Mouse (Mus musculus) neural tube, embryonic 11.5 days (tissue): ENCODE measurements around the gene Tbc1d22a. TPM values are rescaled to one million over a fixed set of nuclear protein-coding genes. Genes with fewer than 3 reads are reported as not detected.

Experiments
- ATAC-seq: fragments of 200-750 bp; cut with Nextera tagmentation; 2 replicates; pipeline ENCODE4 v1.8.0; 2017; ENCODE audit warnings: moderate number of reproducible peaks, mild to moderate bottlenecking, moderate TSS enrichment, moderate library complexity; ENCODE audit not compliant: insufficient read depth, low FRiP score, low TSS enrichment
- DNase-seq: peaks from one replicate; pipeline ENCODE4 v3.0.0-alpha.2; 2015; ENCODE audit warnings: low spot score
- H3K27ac ChIP-seq: fragments of 300-500 bp; sonication (generic); 2 replicates; pipeline ENCODE4 v1.5.1; 2014; ENCODE audit warnings: low read depth, mild to moderate bottlenecking, low read length
- H3K27me3 ChIP-seq: fragments of 300-500 bp; sonication (generic); 2 replicates; pipeline ENCODE4 v1.6.1; 2014; ENCODE audit warnings: mild to moderate bottlenecking, low read length, mixed read lengths; ENCODE audit not compliant: control insufficient read depth, insufficient read depth
- H3K36me3 ChIP-seq: fragments of 300-500 bp; sonication (generic); 2 replicates; pipeline ENCODE4 v1.6.1; 2014; ENCODE audit warnings: mild to moderate bottlenecking, low read length, moderate library complexity, mixed read lengths; ENCODE audit not compliant: control insufficient read depth, insufficient read depth
- H3K4me1 ChIP-seq: fragments of 300-500 bp; sonication (generic); 2 replicates; pipeline ENCODE4 v1.6.1; 2014; ENCODE audit warnings: low read length, mixed read lengths; ENCODE audit not compliant: control insufficient read depth, insufficient read depth
- H3K4me2 ChIP-seq: fragments of 300-500 bp; sonication (generic); 2 replicates; pipeline ENCODE4 v1.6.1; 2014; ENCODE audit warnings: low read depth, mild to moderate bottlenecking, moderate library complexity
- H3K4me3 ChIP-seq: fragments of 300-500 bp; sonication (generic); 2 replicates; pipeline ENCODE4 v1.5.1; 2014; ENCODE audit warnings: low read depth, low read length
- H3K9ac ChIP-seq: fragments of 300-500 bp; sonication (generic); 2 replicates; pipeline ENCODE4 v1.6.1; 2014; ENCODE audit warnings: mild to moderate bottlenecking, low read length
- H3K9me3 ChIP-seq: fragments of 300-500 bp; sonication (generic); 2 replicates; pipeline ENCODE4 v1.6.1; 2016; ENCODE audit warnings: low read length; ENCODE audit not compliant: control insufficient read depth
- WGBS: fragments of 180-500 bp; shearing (Covaris S2); extraction: QIAGEN DNeasy Blood & Tissue Kit; methylation state at CpG from one replicate; pipeline ENCODE4 v1.1.7; 2014; 5-methylcytosine and 5-hydroxymethylcytosine counted together
- polyA plus RNA-seq: library from polyadenylated mRNA; unstranded; fragments of >200 nt; fragmentation: Nextera tagmentation; extraction: Ambion mirVana; gene quantifications from 2 replicates; pipeline ENCODE4 v1.2.1, GENCODE M21; 2014

Tbc1d22a gene
- polyA plus RNA-seq, 1 experiment from 2014 or later = 9.9 TPM

DNA sequence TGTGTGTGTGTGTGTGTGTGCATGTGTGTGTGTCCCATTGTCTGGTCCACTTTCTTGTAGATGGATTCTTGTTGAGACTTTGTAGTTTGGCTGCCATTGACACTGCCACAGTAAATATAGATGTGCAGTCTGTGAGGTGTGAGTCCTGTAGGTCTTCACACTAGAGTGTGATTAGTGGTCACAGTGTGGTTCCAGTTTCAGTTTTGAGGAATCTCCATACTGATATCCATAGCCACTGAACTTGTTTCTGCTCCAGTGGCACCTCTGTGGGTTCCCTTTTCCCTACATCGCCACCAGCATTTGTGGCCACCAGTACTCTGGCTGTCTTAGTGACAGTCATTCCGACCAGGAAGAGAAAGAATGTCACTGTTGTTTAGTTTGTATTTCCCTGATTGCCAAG lies 30.1 kb downstream of the Tbc1d22a start:
- 76% methylated on average over 2 of the region's 2 CpGs for WGBS

DNA sequence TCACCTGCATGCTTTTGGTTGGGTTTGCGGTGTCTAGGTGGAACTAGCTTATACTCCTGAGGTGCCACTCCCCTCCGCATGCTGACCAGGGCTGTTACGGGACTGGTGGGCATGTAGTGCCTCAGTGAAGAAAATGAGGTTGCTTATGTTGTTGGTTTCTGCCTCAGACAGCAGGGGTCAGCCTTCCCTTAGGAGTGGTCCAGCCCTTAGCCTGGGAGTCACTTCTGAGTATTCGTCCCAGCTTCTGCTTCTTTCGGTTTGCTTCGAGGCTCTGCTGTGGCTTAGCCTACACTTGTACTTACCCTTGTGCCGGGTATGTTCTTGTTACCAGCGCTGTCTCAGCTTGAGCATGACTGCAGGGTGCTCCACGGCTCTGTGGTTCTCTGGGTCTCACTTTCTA lies 36.0 kb downstream of the Tbc1d22a start:
- Histone ChIP-seq H3K4me1 (no peaks in the 10 kb centered on the region), H3K27ac (no peak overlapping the region), H3K9ac (no peak overlapping the region), H3K27me3 (no peaks in the 10 kb centered on the region), H3K4me3 (no peak overlapping the region), H3K4me2 (no peak overlapping the region), H3K36me3 (no peaks in the 10 kb centered on the region), H3K9me3 (no peaks in the 10 kb centered on the region)
- WGBS = 73% methylated on average over 9 of the region's 9 CpGs
- DNase-seq (peak; percentile 66), ATAC-seq (peak; percentile 45; the same call in 1 of the 2 replicates)

More for the DNA sequence above, 30.1 kb downstream of the Tbc1d22a start:
- no peaks in the 10 kb centered on the region for H3K36me3 ChIP-seq
- H3K4me1 ChIP-seq = no peaks in the 10 kb centered on the region
- no peaks in the 10 kb centered on the region for H3K9me3 ChIP-seq
- ATAC-seq (no peak), DNase-seq (no peak)
- no peak overlapping the region for H3K4me2 ChIP-seq
- no peak overlapping the region for H3K9ac ChIP-seq
- H3K27me3 ChIP-seq = no peaks in the 10 kb centered on the region
- H3K27ac ChIP-seq = no peak overlapping the region
- no peak overlapping the region for H3K4me3 ChIP-seq

DNA sequence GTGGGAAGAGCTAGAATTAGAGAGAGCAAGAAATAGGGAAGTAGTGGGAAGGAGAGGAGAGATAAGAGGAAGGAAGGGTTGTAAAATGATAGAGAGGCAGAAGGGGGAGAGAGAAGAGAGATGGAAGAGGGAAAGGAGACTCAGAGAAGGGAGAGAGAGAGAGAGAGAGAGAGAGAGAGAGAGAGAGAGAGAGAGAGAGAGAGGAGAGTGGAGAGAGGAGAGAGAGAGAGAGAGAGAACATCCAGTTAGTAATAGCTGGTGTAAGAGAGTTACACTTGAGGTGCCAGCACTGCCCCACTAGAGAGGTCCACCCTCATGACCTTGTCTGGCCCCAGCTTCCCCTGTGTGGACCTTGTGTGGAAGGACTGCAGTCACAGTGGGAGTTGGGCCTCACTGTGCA lies 37.9 kb downstream of the Tbc1d22a start:
- Histone ChIP-seq H3K4me2 (no peak overlapping the region), H3K27me3 (no peaks in the 10 kb centered on the region), H3K9me3 (no peaks in the 10 kb centered on the region), H3K36me3 (no peaks in the 10 kb centered on the region), H3K4me3 (no peak overlapping the region), H3K9ac (no peak overlapping the region), H3K27ac (no peak overlapping the region), H3K4me1 (no peaks in the 10 kb centered on the region)
- no peak for ATAC-seq
- no peak for DNase-seq

DNA sequence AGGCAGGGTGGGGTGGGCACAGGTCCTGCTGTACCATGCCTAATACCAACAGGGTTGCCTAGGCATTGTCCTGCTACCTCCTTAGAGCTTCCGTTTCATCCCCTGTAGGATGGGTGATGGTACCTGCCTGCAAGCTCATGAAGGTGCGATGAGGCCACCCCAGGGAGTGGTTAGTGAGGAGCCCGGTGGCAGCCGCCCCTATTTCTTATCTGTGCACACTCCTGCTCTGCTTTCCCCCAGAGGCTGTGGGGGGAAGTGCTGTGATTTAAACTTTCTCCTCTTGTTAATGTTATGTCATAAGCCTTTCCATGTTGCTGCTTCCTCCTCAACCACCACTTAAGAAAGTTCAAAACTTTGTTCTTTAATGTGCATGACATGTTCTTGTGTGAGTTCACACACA lies 38.4 kb downstream of the Tbc1d22a start:
- Histone ChIP-seq H3K4me2 (no peak overlapping the region), H3K36me3 (no peaks in the 10 kb centered on the region), H3K9me3 (no peaks in the 10 kb centered on the region), H3K9ac (no peak overlapping the region), H3K27me3 (no peaks in the 10 kb centered on the region), H3K4me3 (no peak overlapping the region), H3K4me1 (no peaks in the 10 kb centered on the region), H3K27ac (no peak overlapping the region)
- ATAC-seq (no peak), DNase-seq (no peak)
- 59% methylated on average over 4 of the region's 4 CpGs for WGBS

DNA sequence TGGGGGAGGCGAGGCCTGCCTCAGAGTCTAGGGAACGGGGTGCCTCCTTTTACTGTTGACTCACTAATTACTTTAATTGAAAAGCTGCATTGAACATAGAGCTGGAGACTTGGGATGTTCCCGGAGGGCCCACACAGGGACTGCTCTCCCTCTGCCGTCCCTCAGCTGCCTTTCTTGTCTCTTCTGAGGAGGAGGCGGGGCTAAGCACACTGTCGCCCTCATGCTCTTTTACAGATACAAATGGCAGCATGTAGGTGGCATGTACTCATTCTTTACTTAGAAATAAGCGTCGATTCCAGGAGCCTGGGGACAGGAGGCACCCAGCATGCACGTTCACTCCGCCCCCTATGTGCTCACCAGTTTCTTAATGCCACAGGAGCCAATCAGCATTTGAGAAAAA lies 39.2 kb downstream of the Tbc1d22a start:
- ATAC-seq (no peak), DNase-seq (no peak)
- H3K27me3 ChIP-seq = no peaks in the 10 kb centered on the region
- WGBS = 36% methylated on average over 10 of the region's 10 CpGs
- no peak overlapping the region for H3K27ac ChIP-seq
- no peaks in the 10 kb centered on the region for H3K4me1 ChIP-seq
- no peaks in the 10 kb centered on the region for H3K9me3 ChIP-seq
- no peak overlapping the region for H3K9ac ChIP-seq
- H3K36me3 ChIP-seq = no peaks in the 10 kb centered on the region
- no peak overlapping the region for H3K4me2 ChIP-seq
- H3K4me3 ChIP-seq = no peak overlapping the region

DNA sequence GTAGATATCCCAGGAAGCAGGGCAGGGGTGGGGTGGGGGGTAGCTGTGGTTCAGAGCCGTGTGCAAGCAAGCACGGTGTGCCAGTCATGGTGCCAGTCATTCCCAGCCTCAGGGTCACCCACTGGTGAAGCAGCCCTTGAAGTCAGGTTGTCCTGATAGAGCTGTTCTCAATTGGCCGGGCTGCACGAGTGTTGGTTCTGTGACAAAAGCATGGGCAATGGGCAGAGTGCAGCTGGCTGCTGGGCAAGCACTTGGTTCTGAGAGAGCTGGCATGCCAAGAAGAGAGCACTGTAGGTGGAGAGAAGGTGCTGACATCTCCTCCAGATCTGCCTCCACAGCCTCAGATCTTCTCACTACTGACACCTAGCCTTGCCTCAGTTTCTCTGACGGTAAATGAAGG lies 41.9 kb downstream of the Tbc1d22a start:
- Histone ChIP-seq H3K4me2 (no peak overlapping the region), H3K9ac (no peak overlapping the region), H3K36me3 (no peaks in the 10 kb centered on the region), H3K4me1 (no peaks in the 10 kb centered on the region), H3K27me3 (no peaks in the 10 kb centered on the region), H3K9me3 (no peaks in the 10 kb centered on the region), H3K4me3 (no peak overlapping the region), H3K27ac (no peak overlapping the region)
- ATAC-seq (no peak), DNase-seq (no peak)
- 82% methylated on average over 5 of the region's 5 CpGs for WGBS

DNA sequence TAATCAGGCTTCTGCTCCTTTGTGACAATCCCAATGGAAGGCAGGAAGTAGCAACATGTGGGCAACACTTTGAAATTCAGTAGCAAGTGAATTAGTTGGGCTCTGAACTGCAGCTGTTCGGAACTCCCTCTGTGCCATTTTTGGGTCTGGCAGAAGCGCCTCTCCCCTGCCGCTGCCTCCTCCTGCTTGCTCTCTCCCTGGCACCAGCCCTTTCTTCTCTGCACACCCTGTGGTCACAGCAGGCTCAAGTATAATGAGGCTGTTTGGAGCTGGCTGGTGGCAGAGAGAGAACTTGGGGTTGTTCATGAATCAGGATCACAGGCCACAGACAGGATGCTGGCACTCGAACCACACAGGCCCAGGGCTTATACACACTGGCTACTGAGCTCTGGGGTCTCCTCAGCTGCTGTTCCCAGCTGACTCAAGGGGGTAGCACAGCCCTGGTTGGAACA lies 42.5 kb downstream of the Tbc1d22a start:
- H3K36me3 ChIP-seq = no peaks in the 10 kb centered on the region
- no peak for ATAC-seq
- no peak for DNase-seq
- H3K9me3 ChIP-seq = no peaks in the 10 kb centered on the region
- H3K27me3 ChIP-seq = no peaks in the 10 kb centered on the region
- WGBS = 70% methylated on average over 4 of the region's 4 CpGs
- no peak overlapping the region for H3K4me3 ChIP-seq
- H3K4me1 ChIP-seq = no peaks in the 10 kb centered on the region; the same call in 1 of the 2 replicates
- no peak overlapping the region for H3K27ac ChIP-seq
- no peak overlapping the region for H3K4me2 ChIP-seq
- H3K9ac ChIP-seq = no peak overlapping the region

DNA sequence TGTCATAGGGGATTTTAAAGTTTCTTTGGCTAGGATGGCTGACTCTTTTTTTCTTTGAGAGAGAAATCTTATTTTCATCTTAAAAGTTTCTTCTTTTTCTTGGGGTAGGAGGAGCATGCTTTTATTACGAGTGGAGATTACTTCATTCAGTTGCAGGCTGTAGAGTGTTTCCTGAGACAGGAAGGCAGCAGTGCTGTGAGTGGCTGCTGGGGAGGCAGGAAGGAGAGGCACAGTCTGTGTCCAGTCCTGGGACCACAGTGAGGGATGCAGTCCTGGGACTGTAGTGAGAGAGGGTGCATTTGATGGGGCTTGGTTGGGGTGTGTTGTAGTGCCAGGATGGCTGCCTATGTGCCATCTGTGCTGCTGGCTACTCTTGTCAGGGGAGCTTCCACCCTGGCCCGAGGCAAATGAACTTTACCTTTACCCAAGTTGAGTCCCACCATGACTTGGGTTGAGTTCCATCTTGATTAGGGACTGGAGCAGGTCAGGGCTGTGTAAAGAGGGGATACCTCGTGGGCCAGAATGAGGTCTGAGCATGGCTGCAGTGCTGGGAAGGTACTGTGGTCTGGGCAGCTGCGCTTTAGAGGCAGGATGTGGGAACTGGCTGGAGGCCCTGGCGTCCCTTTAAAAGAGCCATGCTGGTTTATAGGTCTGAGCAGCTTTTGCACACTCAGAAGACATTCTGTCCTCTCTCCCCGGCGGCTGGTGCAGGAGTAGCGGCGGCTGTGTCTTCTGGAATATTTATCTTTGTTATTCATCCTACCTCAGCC lies 43.8 kb downstream of the Tbc1d22a start:
- no peak for ATAC-seq
- DNase-seq = no peak
- H3K27ac ChIP-seq = no peak overlapping the region
- H3K4me1 ChIP-seq = no peaks in the 10 kb centered on the region; the same call in 1 of the 2 replicates
- H3K36me3 ChIP-seq = no peaks in the 10 kb centered on the region
- H3K9ac ChIP-seq = no peak overlapping the region
- H3K9me3 ChIP-seq = no peaks in the 10 kb centered on the region
- 78% methylated on average over 9 of the region's 9 CpGs for WGBS
- H3K27me3 ChIP-seq = no peaks in the 10 kb centered on the region
- H3K4me2 ChIP-seq = no peak overlapping the region
- H3K4me3 ChIP-seq = no peak overlapping the region

DNA sequence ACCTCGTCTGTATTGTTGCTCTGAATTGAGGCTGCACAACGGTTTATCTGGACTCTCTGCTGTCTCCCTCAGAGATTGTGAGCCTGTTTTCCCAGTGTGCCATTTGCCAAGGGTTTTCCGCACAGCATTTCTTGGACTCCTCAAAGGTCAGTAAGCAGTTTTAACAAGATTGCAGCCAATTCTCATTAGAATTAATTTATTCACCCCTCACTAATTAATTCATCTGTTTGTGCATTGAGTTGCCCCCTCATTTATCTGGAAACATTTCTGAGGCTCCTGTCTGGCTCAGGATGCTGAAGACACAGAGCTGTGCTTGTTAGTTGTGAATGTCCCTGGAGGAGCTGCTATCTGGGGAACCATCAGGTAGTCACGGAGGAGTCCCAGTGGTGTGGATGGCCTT lies 45.0 kb downstream of the Tbc1d22a start:
- Histone ChIP-seq H3K27me3 (no peaks in the 10 kb centered on the region), H3K36me3 (no peaks in the 10 kb centered on the region), H3K4me2 (no peak overlapping the region), H3K9me3 (no peaks in the 10 kb centered on the region), H3K27ac (no peak overlapping the region), H3K4me3 (no peak overlapping the region), H3K4me1 (no peaks in the 10 kb centered on the region; the same call in 1 of the 2 replicates), H3K9ac (no peak overlapping the region)
- ATAC-seq = no peak
- DNase-seq = no peak
- 78% methylated on average over 4 of the region's 4 CpGs for WGBS
